Mouse (Mus musculus): ENCODE measurements around the gene Sqstm1. TPM values are rescaled to one million over a fixed set of nuclear protein-coding genes. Genes with fewer than 3 reads are reported as not detected.

Gene Sqstm1
- polyA plus RNA-seq (2012; rRNA removed), result 111 and 113 TPM in 2 replicates

DNA sequence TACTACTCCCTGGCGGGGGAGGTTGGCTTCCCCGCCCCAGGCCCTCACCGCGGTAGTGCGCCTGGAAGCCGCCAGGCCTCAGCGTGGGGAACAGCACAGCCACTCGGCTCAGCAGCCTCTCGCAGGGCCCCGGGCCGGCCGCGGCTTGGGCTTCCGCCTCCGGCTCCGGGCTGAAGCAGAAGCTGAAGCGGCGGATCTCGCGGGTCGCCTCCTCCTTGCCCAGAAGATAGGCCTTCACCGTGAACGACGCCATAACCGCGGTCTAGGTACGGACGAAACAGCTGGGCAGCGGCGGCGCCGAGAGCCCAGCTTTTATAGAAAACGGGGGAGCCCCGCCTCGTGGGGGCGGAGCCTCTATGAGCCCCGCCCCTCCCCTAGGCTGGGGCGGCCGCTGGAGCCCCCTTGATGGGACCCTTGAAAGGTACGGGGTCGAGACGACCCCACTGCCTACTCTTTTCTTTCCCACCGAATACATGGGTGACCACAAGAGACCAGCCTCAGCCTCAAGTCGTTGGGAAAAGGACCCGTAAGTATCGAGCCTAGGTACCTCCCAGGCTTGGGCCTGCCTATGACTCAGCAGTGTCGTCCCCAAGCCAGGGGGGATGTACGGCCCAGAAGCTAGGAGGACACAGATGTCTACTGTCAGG is at the start of gene Sqstm1, which contains the start of gene Mgat4b:
Sqstm1 (minus strand) TSS at position 323 of the 647 bp plus-strand sequence.
Mgat4b (plus strand) TSS at position 386 of the 647 bp plus-strand sequence.
- DNase-seq (ENCODE audit: low read depth, low spot score), result no peak
- under 1% methylated on average over 48 of the region's 48 CpGs for WGBS

DNA sequence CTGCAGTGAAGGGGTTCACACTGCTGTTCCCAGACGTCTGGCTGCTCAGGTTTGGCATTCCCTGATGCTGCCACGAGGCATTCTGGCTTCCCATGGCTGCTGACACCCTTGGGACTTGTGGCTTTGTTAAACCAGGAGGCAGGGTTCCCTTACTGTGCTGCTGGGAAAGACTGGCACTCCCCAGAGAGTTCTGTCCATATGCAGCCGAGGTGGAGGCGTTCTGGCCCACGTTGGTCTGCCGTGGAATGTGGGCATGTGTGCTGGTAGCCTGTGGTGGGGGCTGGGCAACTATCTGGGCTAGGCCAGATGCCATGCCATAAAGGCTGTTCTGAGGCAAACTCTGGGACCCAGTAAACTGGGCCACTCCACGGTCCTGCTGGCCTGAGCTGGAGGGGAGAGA is 47.7 kb upstream of the Sqstm1 start:
- WGBS, result 70% methylated on average over 7 of the region's 7 CpGs
- DNase-seq (ENCODE audit: low read depth, low spot score), result no peak

DNA sequence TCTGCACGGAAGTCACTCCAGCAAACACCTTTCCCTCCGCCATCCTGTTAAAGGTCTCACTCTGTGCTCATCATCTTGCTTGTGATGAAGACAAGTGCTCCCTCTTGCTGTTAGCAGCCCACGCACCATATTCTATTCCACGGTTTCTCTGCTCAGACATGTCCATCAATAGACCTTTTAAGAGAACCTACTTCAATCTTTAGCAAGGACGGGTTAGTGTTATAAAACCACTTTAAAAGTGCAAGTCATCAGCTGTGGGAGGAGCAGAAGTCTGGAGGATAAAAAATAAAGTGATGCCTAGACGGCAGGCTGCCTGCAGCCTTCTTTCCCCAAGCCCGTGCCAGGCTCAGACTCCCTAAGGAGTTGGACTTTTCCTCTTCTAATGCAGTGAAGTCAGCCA is 46.0 kb upstream of the Sqstm1 start:
- DNase-seq (ENCODE audit: low read depth, low spot score), result no peak
- 71% methylated on average over 7 of the region's 7 CpGs for WGBS

DNA sequence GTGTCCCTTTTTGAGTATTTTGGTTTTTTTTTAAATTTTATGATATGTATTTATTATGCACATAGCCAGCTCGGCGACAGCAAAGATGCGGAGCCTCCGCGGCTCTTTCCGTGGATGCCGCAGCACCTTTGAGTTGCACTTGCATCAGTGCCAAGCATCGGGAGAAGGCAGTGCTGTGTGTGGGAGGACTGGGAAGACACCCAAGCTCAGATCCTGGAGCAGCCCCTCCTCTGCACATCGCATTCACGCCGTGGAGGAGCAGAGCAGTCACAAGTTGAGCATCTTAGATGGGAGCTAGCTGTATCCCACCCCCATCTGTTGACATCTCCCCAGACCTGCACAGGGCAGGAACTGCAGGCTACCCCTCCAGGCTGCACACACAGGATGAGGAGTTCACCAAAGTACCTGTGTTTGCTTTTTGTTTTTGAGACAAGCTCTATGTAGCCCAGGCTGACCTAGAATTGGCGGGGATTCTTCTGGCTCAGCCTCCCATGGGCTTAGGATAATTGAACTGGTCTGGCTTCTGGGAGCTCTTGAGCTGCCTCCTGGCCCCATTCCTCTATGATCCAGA is 43.5 kb upstream of the Sqstm1 start:
- DNase-seq (ENCODE audit: low read depth, low spot score), result no peak
- 76% methylated on average over 12 of the region's 12 CpGs for WGBS

DNA sequence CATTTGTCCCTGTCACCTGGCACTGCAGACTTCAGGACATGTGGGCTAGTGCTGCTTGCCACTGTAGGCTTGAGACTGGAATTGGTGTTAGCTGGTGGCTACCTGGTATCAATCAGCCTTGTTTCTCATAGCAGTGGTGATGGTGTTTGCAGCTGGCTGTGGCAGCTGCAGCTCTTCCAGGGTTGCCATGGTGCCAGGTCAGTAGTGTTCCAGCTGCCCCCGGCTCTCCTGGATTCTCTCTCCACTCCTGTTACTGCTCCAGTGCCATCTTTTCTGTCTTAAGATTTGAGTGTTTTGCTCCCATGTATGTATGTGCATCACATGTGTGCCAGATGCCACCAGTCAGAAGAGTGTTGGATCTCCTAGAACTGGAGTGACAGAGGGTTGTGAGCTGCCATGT is 42.8 kb upstream of the Sqstm1 start:
- WGBS, result 24% methylated on average over 1 of the region's 1 CpGs
- no peak for DNase-seq (ENCODE audit: low read depth, low spot score)

DNA sequence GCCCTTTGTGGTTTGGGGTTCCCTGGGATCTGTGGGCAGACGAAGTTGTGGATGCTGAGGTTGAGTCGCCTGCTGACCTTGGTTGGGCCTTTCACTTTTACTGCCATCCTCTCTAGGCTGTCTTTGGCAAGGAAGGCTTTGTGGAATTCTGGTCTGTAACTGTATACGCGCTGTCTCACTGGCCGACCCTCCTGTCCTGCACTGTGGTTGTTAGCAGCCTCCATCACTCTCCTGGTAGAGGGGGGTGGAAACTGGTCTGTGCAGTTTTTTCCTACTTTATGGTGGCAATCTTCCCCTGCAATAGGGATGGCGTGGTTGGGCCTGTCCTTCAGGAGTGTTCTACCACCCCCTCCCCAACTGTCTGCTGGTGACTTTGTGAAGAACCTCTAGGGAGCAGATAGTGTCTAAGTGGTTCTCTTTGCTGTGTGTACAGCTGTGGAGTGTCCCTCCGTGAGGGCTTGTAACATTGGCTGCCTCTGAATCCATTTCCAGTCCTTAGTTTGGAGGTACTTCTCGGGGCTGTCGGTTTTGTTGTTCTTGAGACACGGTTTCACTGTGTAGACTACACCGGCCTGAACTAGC is 42.1 kb upstream of the Sqstm1 start:
- no peak for DNase-seq (ENCODE audit: low read depth, low spot score)
- 53% methylated on average over 11 of the region's 11 CpGs for WGBS

DNA sequence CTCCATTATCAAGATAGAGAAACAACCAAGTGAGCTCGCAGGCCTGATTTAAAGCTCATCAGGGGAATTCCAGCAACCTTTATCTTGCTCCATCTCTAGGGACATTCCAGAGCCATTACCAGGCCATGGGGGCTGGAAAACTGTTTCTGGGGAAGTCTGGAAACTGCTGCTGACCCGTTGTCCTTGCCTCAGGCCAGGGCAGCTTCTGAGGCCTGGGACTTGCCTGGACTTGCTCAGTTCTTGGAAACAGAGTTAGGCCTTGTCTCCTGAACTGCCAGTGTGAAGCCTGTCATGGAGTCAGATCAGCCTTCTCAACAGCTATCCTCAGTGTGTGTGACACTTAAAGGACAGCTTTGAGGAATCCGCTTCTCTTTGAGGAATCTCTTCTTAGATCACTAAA is 41.5 kb upstream of the Sqstm1 start:
- WGBS, result 68% methylated on average over 3 of the region's 3 CpGs
- no peak for DNase-seq (ENCODE audit: low read depth, low spot score)

DNA sequence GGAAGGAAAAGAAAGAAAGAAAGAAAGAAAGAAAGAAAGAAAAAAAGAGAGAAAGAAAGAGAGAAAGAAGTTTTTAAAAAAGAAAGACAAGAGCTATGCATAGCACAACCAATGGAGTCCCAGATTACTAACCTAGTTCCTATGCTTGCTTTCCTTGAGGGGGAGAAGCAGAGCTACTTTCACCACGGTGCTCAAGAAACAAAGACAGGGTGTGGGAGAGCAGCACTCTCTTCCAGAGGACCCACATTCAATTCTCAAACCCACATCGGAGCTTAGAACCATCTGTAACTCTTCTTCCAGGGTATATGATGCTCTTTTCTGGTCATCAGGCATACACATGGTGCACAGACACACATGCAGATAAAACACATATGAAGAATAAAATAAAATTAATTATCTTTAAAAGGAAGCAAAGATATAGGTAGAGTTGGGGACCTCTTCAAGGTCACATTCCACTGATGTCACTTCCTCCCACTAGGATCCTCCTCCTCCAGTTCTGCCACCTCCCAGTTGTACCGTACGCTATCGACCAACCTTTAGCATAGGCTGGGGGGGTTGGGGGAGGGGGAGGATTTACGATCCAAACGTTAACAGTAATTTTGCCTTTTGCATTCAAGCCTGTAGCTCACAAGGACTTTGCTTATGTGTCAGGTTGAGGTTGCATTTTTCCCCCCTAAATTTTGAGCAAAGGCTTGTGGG is 38.0 kb upstream of the Sqstm1 start:
- WGBS, result 66% methylated on average over 7 of the region's 7 CpGs
- no peak for DNase-seq (ENCODE audit: low read depth, low spot score)

DNA sequence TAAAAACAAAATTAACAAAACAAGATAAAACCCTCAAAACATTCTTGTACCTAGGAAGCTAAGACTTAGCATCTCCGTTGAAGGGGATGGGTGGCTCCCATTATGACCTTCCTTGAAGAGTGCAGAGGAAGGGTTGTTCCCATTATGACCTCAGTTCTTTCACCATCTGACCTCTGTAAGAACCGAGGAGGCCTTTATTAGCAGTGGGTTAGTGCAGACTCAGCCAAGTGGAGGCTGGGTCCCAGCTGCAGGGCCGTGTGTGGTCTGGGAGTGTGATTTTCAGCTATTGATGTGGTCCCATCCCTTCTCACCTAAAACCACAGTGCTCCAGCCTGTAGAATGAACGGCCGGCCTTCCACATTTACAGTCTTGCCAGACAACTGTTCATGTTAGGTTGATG is 34.6 kb upstream of the Sqstm1 start:
- DNase-seq (ENCODE audit: low read depth, low spot score), result no peak
- 74% methylated on average over 5 of the region's 5 CpGs for WGBS

DNA sequence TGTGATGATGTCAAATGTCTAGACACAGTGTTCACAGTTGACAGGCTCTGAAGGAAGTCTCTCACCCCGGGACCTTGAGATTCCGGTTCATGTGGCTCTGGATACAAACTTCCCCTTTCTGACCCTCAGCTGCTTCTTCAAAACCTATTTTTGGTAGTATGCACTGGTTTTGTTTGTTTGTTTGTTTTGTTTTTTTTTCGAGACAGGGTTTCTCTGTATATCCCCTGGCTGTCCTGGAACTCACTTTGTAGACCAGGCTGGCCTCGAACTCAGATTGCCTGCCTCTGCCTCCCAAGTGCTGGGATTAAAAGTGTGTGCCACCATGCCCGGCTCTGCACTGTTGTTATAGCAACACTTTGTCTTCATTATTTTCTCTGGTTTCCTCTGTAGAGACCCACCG is 33.3 kb upstream of the Sqstm1 start:
- WGBS, result 73% methylated on average over 6 of the region's 6 CpGs
- no peak for DNase-seq (ENCODE audit: low read depth, low spot score)

DNA sequence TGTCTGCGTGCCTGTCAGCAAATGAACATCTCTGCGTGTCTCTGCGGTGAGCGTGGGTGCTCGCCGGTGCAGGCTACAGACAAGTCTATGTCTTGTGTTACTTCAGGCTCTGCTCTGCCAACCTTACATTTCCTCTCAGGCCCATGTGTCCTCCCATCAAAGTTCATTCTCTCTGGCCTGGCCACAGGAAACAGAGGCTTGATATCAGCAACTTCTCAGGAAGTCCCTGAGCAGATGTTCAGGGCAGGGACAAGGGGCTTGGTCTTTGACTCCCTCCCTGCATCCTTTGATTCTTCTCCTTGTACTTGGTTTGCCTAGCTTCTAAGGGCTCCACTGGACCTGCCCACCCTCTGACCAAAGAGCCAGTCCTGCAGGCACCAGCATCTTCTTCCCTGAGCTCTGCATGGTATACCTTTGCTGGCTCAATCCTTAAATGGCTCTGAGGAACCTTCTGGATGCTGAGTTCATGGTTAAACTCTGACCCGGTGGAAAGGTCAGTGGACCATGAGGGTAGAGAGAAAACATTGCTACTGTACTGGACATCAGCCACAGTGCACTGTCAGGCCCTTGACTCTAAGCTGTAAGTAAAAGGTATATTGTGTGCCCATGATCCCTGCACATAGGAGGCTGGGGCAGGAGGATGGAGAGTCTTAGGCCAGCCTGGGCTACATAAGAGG is 29.7 kb upstream of the Sqstm1 start:
- 89% methylated on average over 7 of the region's 7 CpGs for WGBS
- DNase-seq (ENCODE audit: low read depth, low spot score), result no peak

DNA sequence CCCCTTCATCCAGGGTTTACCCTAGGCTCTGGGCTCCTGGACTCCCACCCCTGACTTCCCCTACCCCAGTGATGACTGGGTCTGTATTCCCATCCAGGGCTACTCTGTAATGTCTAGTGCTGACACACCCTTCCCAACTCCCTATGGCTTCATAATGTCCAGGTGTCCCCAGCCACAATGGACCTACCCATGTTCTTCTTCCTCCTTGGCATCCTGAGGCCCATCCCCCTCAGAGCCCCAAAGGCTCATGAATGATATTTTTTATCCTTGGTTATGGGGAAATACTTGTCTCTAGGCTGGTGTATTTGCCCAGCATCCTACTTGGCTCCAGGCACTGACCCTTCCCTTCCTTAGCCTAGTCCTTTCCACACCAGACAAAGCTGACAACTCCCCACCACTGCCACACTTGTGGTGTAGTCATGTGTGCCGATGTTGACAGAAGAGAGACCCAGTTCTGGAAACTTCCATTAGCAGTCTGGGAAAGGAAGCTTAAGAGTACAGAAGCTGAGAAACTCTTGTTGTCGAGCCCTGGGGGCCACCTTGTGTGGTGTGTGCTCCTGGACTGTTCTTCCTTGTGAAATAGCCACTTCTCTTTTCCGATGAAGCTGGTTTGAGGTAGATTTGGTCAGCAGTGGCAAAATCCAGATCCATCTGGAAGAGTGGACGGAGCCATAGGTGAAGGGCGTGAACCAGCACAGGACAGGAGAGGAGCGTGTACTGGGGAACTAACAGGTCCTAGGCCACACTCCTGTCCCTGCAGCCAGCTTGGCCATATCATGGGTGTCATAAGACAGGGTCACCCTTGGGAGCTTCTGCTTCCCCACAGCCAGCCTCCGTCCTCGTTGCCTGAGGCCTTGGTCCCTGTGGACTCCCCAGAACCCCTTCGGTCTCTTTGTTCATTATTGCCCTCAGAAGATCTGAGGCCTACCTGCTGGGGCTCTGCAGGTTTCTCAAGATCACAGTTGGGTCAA is 28.5 kb upstream of the Sqstm1 start:
- WGBS, result 93% methylated on average over 9 of the region's 9 CpGs
- no peak for DNase-seq (ENCODE audit: low read depth, low spot score)

DNA sequence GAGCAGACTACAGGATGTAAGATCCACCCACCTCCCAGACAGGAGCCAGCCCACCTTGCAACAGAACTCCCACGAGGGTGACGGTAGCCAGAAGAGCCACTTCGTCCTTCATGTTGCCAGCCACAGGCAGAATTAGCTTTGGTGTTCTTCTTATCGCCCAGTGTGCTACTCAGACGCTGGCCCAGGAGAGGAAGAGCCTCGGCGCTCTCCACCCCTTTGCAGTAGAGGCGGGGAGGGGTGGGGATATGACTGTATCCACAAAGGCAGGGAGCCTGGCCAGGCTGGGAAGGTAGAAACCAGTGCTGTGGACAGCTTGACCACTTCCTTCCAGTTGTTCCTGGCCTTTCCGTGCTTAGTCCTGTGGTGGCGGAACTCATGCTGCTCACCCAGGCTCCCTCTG is 27.7 kb upstream of the Sqstm1 start, which contains the start of gene Ltc4s:
Ltc4s (minus strand) TSS at position 293 of the 400 bp plus-strand sequence.
- 41% methylated on average over 10 of the region's 10 CpGs for WGBS
- no peak for DNase-seq (ENCODE audit: low read depth, low spot score)

DNA sequence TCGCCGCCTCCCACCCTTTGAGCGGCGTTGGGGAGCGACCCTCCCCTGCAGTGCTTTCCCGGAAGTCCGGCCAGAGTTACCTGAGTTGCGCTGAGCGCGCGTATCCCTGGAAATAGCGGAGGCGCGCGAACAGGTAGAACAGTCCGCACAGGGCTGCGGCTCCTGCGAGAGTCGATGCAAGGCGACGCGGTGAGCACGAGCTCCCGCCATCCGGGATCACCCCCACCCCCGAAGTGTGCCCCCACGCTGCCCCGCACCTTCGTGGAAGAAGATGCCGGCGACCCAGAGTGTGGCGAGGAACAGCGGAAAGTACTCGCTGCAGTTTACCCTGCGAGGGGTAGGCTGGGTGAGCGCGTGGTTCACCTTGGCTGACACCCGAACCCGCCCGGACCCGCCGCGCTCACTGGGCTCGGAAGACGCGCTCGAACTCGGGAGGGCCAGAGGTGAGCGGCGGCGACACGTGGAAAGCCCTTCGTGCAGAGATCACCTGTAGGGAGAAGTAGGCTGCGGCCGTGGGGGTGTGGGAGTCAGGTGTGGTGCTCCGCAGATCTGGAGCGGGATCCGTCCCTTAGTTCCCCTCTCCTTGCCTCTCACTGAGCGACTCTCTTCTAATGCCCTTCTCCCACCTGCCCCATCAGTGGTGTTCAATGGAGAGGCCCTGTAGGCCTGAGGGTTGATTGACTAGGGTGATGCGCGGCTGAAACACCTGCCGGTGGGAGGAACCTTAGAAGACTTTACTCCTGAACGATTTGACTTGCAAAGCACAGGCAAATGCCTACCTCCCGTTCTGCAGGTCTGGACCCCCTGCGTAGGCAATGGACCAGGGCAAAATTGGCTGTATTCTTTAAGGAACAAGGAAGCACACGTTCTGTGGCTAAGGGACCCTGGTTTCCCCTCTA is 26.6 kb upstream of the Sqstm1 start:
- WGBS, result 3% methylated on average over 66 of the region's 66 CpGs

DNA sequence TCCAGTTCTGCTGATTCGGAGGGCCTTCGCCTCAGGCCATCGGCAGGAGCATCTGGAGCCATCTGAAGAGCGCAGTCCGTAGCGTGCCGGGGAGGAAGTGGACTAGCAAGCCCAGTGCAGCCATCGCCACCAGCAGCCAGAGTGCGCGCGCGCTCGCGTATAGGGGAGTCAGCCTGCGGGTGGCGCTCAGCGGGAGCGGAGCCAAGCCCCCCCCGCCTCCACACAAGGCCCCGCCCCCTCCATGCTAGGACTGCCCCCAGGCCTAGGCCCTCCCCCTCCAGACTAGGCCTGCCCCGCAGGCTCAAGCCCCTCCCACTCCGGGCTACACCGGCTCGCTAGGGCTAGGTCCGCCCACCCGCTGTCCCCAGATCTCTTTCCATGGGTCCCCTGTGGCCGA is 25.9 kb upstream of the Sqstm1 start:
- DNase-seq (ENCODE audit: low read depth, low spot score), result no peak
- under 1% methylated on average over 27 of the region's 27 CpGs for WGBS

More for the DNA sequence above, 26.6 kb upstream of the Sqstm1 start:
- DNase-seq (ENCODE audit: low read depth, low spot score), result no peak

DNA sequence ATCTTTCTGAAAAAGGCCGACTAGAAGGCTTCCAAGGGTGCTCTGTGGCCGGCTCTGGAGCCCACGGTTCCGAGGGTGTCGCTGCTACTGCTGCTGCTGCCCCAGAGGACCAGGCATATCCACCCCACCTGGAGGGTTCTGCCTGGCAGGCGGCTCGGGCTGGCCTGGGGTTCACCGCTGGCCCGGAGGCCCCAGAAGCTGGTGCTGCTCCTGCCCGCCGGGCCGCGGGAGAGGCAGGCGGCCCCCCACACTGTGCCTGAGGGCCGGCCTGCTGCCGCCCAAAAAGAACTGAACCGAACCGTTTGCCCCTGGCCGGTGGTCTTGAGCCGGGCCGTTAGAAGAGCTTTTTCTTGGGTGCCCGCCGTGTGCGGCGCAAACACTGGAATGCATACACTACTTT is 24.0 kb upstream of the Sqstm1 start:
- DNase-seq (ENCODE audit: low read depth, low spot score), result no peak
- WGBS, result 97% methylated on average over 25 of the region's 25 CpGs

DNA sequence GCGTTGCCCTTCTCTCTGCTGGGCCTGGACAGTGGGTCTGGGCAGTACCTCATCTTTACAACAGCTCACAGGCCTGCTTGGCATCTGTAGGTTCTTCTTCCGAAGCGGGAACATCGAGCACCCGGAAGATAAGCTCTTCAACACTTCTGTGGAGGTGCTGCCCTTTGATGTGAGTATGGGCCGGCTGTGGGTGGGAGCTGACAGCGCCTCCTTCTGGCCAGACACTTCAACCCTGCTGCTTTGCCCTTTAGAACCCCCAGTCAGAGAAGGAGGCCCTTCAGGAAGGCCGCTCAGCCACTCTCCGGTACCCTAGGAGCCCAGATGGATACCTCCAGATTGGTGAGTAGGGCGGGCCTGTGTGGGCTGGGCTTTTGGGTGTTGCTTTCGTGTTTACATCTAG is 23.4 kb upstream of the Sqstm1 start:
- no peak for DNase-seq (ENCODE audit: low read depth, low spot score)
- 89% methylated on average over 11 of the region's 11 CpGs for WGBS

DNA sequence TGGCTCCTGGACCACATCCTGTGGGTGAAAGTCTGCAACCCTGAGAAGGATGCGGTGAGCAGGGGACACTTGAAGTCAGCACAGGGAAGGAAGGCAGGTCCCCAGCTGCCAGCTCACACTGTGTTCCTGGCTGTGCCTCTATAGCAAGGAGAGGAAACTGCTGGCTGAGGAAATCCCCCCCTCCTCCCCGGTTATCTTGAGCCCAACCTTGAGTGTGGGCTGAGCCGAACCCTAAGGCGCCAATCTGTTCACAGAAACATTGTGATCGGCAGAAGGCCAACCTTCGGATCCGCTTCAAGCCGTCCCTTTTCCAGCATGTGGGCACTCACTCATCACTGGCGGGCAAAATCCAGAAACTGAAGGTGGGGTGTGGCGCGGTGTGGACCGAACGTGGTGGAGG is 22.4 kb upstream of the Sqstm1 start:
- no peak for DNase-seq (ENCODE audit: low read depth, low spot score)
- WGBS, result 94% methylated on average over 13 of the region's 13 CpGs

Measured in large intestine, adult 2 months (tissue).